Mouse (Mus musculus) liver, postnatal 0 days (tissue): ENCODE data around the gene Cks1b. TPM values are rescaled to one million over a fixed set of nuclear protein-coding genes. Genes with fewer than 3 reads are reported as not detected.

Source experiments
- ATAC-seq: fragments of 200-750 bp; cut with Nextera tagmentation; 2 replicates; pipeline ENCODE4 v1.8.0; 2017; ENCODE audit warnings: mild to moderate bottlenecking, moderate library complexity
- DNase-seq: peaks from one replicate; pipeline ENCODE4 v3.0.0-alpha.2; 2016
- H3K27ac ChIP-seq: fragments of 300-500 bp; sonication (generic); 2 replicates; pipeline ENCODE4 v1.5.1; 2014; ENCODE audit warnings: antibody characterized with exemption, moderate library complexity, mild to moderate bottlenecking, low read depth
- H3K27me3 ChIP-seq: fragments of 300-500 bp; sonication (generic); 2 replicates; pipeline ENCODE4 v1.6.1; 2014; ENCODE audit warnings: low read length, control low read depth, mixed read lengths; ENCODE audit not compliant: insufficient read depth
- H3K36me3 ChIP-seq: fragments of 300-500 bp; sonication (generic); replicated peaks from 2 replicates; pipeline ENCODE4 v1.6.1; 2014; ENCODE audit warnings: mild to moderate bottlenecking, control low read depth, low read length, moderate library complexity, mixed read lengths; ENCODE audit not compliant: insufficient read depth
- H3K4me1 ChIP-seq: fragments of 300-500 bp; sonication (generic); 2 replicates; pipeline ENCODE4 v1.6.1; 2014; ENCODE audit warnings: antibody characterized with exemption, mild to moderate bottlenecking, control low read depth; ENCODE audit not compliant: insufficient read depth
- H3K4me2 ChIP-seq: fragments of 300-500 bp; sonication (generic); 2 replicates; pipeline ENCODE4 v1.6.1; 2014; ENCODE audit warnings: low read depth, mild to moderate bottlenecking, low read length, moderate library complexity, mixed read lengths
- H3K4me3 ChIP-seq: fragments of 300-500 bp; sonication (generic); 2 replicates; pipeline ENCODE4 v1.5.1; 2014; ENCODE audit warnings: low read depth, low read length
- H3K9ac ChIP-seq: fragments of 300-500 bp; sonication (generic); replicated peaks from 2 replicates; pipeline ENCODE4 v1.6.1; 2014; ENCODE audit warnings: mild to moderate bottlenecking, moderate library complexity
- H3K9me3 ChIP-seq: fragments of 300-500 bp; sonication (generic); 2 replicates; pipeline ENCODE4 v1.6.1; 2016; ENCODE audit warnings: mild to moderate bottlenecking, control low read depth, low read length, mixed read lengths
- CTCF ChIP-seq: sonication (generic); IDR thresholded peaks from 2 replicates; pipeline ENCODE4 v1.5.1; 2016; ENCODE audit warnings: antibody characterized with exemption, low read depth
- EP300 ChIP-seq: IDR thresholded peaks from 2 replicates; pipeline ENCODE4 v1.6.1; 2016; ENCODE audit warnings: antibody characterized with exemption, low read depth, mild to moderate bottlenecking
- WGBS: fragments of 180-500 bp; shearing (Covaris S2); extraction: QIAGEN DNeasy Blood & Tissue Kit; methylation state at CpG from one replicate; pipeline ENCODE4 v1.1.7; 2014; ENCODE audit not compliant: insufficient replicate concordance; 5-methylcytosine and 5-hydroxymethylcytosine counted together
- polyA plus RNA-seq: library from polyadenylated mRNA; unstranded; fragments of >200 nt; fragmentation: Nextera tagmentation; extraction: Ambion mirVana; gene quantifications from 2 replicates; pipeline ENCODE4 v1.2.1, GENCODE M21; 2015

Gene Cks1b
- polyA plus RNA-seq, 1 experiment from 2014 or later, result 141 TPM

- Histone ChIP-seq H3K4me1 (peaks cover 51% of the 10 kb centered on the region), H3K9ac (peak overlapping the region; percentile 79), H3K9me3 (no peaks in the 10 kb centered on the region), H3K4me3 (peak overlapping the region; percentile 78), H3K4me2 (peak overlapping the region; percentile 100), H3K27me3 (peaks cover 12% of the 10 kb centered on the region), H3K27ac (peak overlapping the region; percentile 99), H3K36me3 (no peaks in the 10 kb centered on the region)
- TF ChIP-seq CTCF (no peak), EP300 (peak; percentile 39; the same call in 1 of the 2 replicates)
- WGBS, result 2% methylated on average over 12 of the region's 12 CpGs
- DNase-seq (peak; percentile 84), ATAC-seq (peak; percentile 30)
Observed at GRCm38 (mm10) chr3:89394894-89395256, 23.3 kb downstream of the Cks1b start.

GRCm38 (mm10) chr3:89394006-89394893 is 23.9 kb downstream of the Cks1b start, which contains the start of gene Zbtb7b:
TSS of gene Zbtb7b (minus strand) at chr3:89394776.
- H3K9ac ChIP-seq, result peak within 1 kb of the TSS; percentile 79
- peak within 1 kb of the TSS; percentile 78 for H3K4me3 ChIP-seq
- H3K4me1 ChIP-seq, result peaks cover 57% of the 10 kb centered on the region
- under 1% methylated on average over 38 of the region's 42 CpGs for WGBS
- no peaks in the 10 kb centered on the region for H3K9me3 ChIP-seq
- TF ChIP-seq CTCF, result peak; percentile 60
- no peak for TF ChIP-seq EP300
- H3K4me2 ChIP-seq, result peak within 1 kb of the TSS; percentile 100
- H3K27me3 ChIP-seq, result peaks cover 12% of the 10 kb centered on the region
- peak; percentile 84 for DNase-seq
- H3K36me3 ChIP-seq, result no peaks in the 10 kb centered on the region
- H3K27ac ChIP-seq, result peak within 1 kb of the TSS; percentile 99
- ATAC-seq, result peak; percentile 64

GRCm38 (mm10) chr3:89393605-89394004 is 24.6 kb downstream of the Cks1b start:
- H3K4me3 ChIP-seq, result peak overlapping the region; percentile 78
- TF ChIP-seq CTCF, result no peak
- peak overlapping the region; percentile 100 for H3K4me2 ChIP-seq
- peaks cover 12% of the 10 kb centered on the region for H3K27me3 ChIP-seq
- ATAC-seq, result peak; percentile 90
- H3K27ac ChIP-seq, result peak overlapping the region; percentile 99
- WGBS, result under 1% methylated on average over 15 of the region's 15 CpGs
- peak overlapping the region; percentile 79 for H3K9ac ChIP-seq
- DNase-seq, result peak; percentile 97
- H3K9me3 ChIP-seq, result no peaks in the 10 kb centered on the region
- no peaks in the 10 kb centered on the region for H3K36me3 ChIP-seq
- H3K4me1 ChIP-seq, result peaks cover 64% of the 10 kb centered on the region

GRCm38 (mm10) chr3:89392871-89393311 is 25.3 kb downstream of the Cks1b start:
- ATAC-seq (no peak), DNase-seq (no peak)
- Histone ChIP-seq H3K9ac (peak overlapping the region; percentile 82), H3K9me3 (no peaks in the 10 kb centered on the region), H3K27me3 (peaks cover 12% of the 10 kb centered on the region), H3K4me3 (peak overlapping the region; percentile 78), H3K27ac (peak overlapping the region; percentile 99), H3K4me2 (peak overlapping the region; percentile 100), H3K4me1 (peaks cover 66% of the 10 kb centered on the region), H3K36me3 (no peaks in the 10 kb centered on the region)
- TF ChIP-seq EP300, result no peak
- no peak for TF ChIP-seq CTCF
- WGBS, result 0% methylated on average over 14 of the region's 24 CpGs

GRCm38 (mm10) chr3:89391663-89392511 is 26.3 kb downstream of the Cks1b start:
- Histone ChIP-seq H3K27me3 (peaks cover 12% of the 10 kb centered on the region), H3K9me3 (no peaks in the 10 kb centered on the region), H3K4me3 (peak overlapping the region; percentile 78), H3K27ac (peak overlapping the region; percentile 99), H3K4me1 (peaks cover 66% of the 10 kb centered on the region), H3K9ac (peak overlapping the region; percentile 82), H3K36me3 (no peaks in the 10 kb centered on the region), H3K4me2 (peak overlapping the region; percentile 100)
- WGBS, result 1% methylated on average over 46 of the region's 56 CpGs
- ATAC-seq, result peak; percentile 7; the same call in 1 of the 2 replicates
- peak; percentile 18; the same call in 1 of the 2 replicates for TF ChIP-seq EP300
- TF ChIP-seq CTCF, result peak; percentile 6; the same call in 1 of the 2 replicates
- DNase-seq, result peak; percentile 77
